Mouse (Mus musculus) liver, embryonic 16.5 days (tissue): ENCODE results near the gene Coq4. TPM values are rescaled to one million over a fixed set of nuclear protein-coding genes. Genes with fewer than 3 reads are reported as not detected.

Experiments used
- microRNA-seq: library from miRNA; unstranded; fragments of <30 nt; microRNA quantifications from one replicate; pipeline ENCODE4, GENCODE M21; 2016
- polyA plus RNA-seq: library from polyadenylated mRNA; unstranded; fragments of >200 nt; fragmentation: Nextera tagmentation; extraction: Ambion mirVana; gene quantifications from 2 replicates; pipeline ENCODE4 v1.2.1, GENCODE M21; 2015

Gene Coq4
- polyA plus RNA-seq, 1 experiment from 2014 or later = 10.1 TPM

Small RNA genes lying within 50 kb of the gene (microRNA-seq; reads per million reads assigned to microRNA genes)
- gene Mir219a-2 (not detected), gene Mir219b (not detected)

Other genes with a start within 250 kb of the Coq4 start
- gene Rapgef1, start 167.8 kb upstream of the Coq4 start, polyA plus RNA-seq = 4.2 and 4.7 TPM in 2 replicates
- gene Gm13420, start 35.8 kb upstream of the Coq4 start, polyA plus RNA-seq = 0.22 and 0.30 TPM in 2 replicates
- not detected in 2 replicates for gene Gm13547, start 28.2 kb upstream of the Coq4 start, polyA plus RNA-seq
- gene Trub2, start 1.0 kb downstream of the Coq4 start, polyA plus RNA-seq = 10.2 and 13.1 TPM in 2 replicates
- gene Slc27a4, start 15.1 kb downstream of the Coq4 start, polyA plus RNA-seq = 2.7 and 3.3 TPM in 2 replicates
- 8.6 and 9.4 TPM in 2 replicates for gene Urm1, start 32.6 kb downstream of the Coq4 start, polyA plus RNA-seq
- gene Cercam, start 81.7 kb downstream of the Coq4 start, polyA plus RNA-seq = 32.8 and 35.6 TPM in 2 replicates
- 32.6 and 32.7 TPM in 2 replicates for gene Odf2, start 101.7 kb downstream of the Coq4 start, polyA plus RNA-seq
- gene Gle1, start 147.9 kb downstream of the Coq4 start, polyA plus RNA-seq = 23.8 and 25.9 TPM in 2 replicates
- gene Sptan1, start 178.1 kb downstream of the Coq4 start, polyA plus RNA-seq = 15.9 and 19.7 TPM in 2 replicates